Mouse (Mus musculus) forebrain, embryonic 15.5 days (tissue): Measurements from ENCODE around the gene Nrf1. TPM values are rescaled to one million over a fixed set of nuclear protein-coding genes. Genes with fewer than 3 reads are reported as not detected.

ENCODE experiments used
- ATAC-seq: fragments of 200-750 bp; cut with Nextera tagmentation; replicated peaks from 2 replicates; pipeline ENCODE4 v1.8.0; 2017; ENCODE audit warnings: mild to moderate bottlenecking, moderate TSS enrichment, moderate library complexity
- H3K27ac ChIP-seq: fragments of 300-500 bp; sonication (generic); replicated peaks from 2 replicates; pipeline ENCODE4 v1.5.1; 2015; ENCODE audit warnings: mild to moderate bottlenecking, inconsistent platforms
- H3K27me3 ChIP-seq: fragments of 300-500 bp; sonication (generic); 2 replicates; pipeline ENCODE4 v1.6.1; 2015; ENCODE audit warnings: inconsistent platforms
- H3K36me3 ChIP-seq: fragments of 300-500 bp; sonication (generic); 2 replicates; pipeline ENCODE4 v1.6.1; 2015; ENCODE audit warnings: mild to moderate bottlenecking, inconsistent platforms
- H3K4me1 ChIP-seq: fragments of 300-500 bp; sonication (generic); 2 replicates; pipeline ENCODE4 v1.6.1; 2015; ENCODE audit warnings: inconsistent platforms
- H3K4me2 ChIP-seq: fragments of 300-500 bp; sonication (generic); replicated peaks from 2 replicates; pipeline ENCODE4 v1.6.1; 2015; ENCODE audit warnings: mild to moderate bottlenecking, inconsistent platforms
- H3K4me3 ChIP-seq: fragments of 300-500 bp; sonication (generic); 2 replicates; pipeline ENCODE4 v1.5.1; 2015; ENCODE audit warnings: mild to moderate bottlenecking, inconsistent platforms
- H3K9ac ChIP-seq: fragments of 300-500 bp; sonication (generic); replicated peaks from 2 replicates; pipeline ENCODE4 v1.6.1; 2015; ENCODE audit warnings: mild to moderate bottlenecking, inconsistent platforms
- H3K9me3 ChIP-seq: fragments of 300-500 bp; sonication (generic); 2 replicates; pipeline ENCODE4 v1.6.1; 2016; ENCODE audit warnings: inconsistent platforms
- WGBS: fragments of 180-500 bp; shearing (Covaris S2); methylation state at CpG from one replicate; pipeline ENCODE4 v1.1.7; 2015; ENCODE audit warnings: mixed read lengths; 5-methylcytosine and 5-hydroxymethylcytosine counted together
- polyA plus RNA-seq: library from polyadenylated mRNA; unstranded; fragments of >200 nt; fragmentation: Nextera tagmentation; extraction: Ambion mirVana; gene quantifications from 2 replicates; pipeline ENCODE4 v1.2.1, GENCODE M21; 2015

Gene Nrf1
- polyA plus RNA-seq, 1 experiment from 2014 or later, result 59.6 TPM

- peaks cover 73% of the 10 kb centered on the region for H3K27me3 ChIP-seq
- peaks cover 33% of the 10 kb centered on the region for H3K4me1 ChIP-seq
- peak overlapping the region; percentile 16 for H3K4me2 ChIP-seq
- H3K9me3 ChIP-seq, result no peaks in the 10 kb centered on the region
- H3K36me3 ChIP-seq, result no peaks in the 10 kb centered on the region
- no peak overlapping the region for H3K27ac ChIP-seq
- H3K9ac ChIP-seq, result no peak overlapping the region
- H3K4me3 ChIP-seq, result peak overlapping the region; percentile 16
- WGBS, result 2% methylated on average over 44 of the region's 44 CpGs
- ATAC-seq, result no peak
These were observed 125.2 kb downstream of the Nrf1 start for GRCm38 (mm10) chr6:30172820-30173550.

- peak overlapping the region; percentile 16 for H3K4me2 ChIP-seq
- no peak for ATAC-seq
These were observed 126.0 kb downstream of the Nrf1 start for GRCm38 (mm10) chr6:30173551-30174460.

GRCm38 (mm10) chr6:30174461-30175224 lies 126.9 kb downstream of the Nrf1 start:
- peaks cover 85% of the 10 kb centered on the region for H3K27me3 ChIP-seq
- H3K4me3 ChIP-seq, result peak overlapping the region; percentile 16; the same call in 1 of the 2 replicates
- no peak overlapping the region for H3K27ac ChIP-seq
- peak overlapping the region; percentile 16; the same call in 1 of the 2 replicates for H3K4me2 ChIP-seq
- H3K9ac ChIP-seq, result no peak overlapping the region
- no peaks in the 10 kb centered on the region for H3K36me3 ChIP-seq
- H3K4me1 ChIP-seq, result peaks cover 41% of the 10 kb centered on the region
- WGBS, result 1% methylated on average over 32 of the region's 33 CpGs
- H3K9me3 ChIP-seq, result no peaks in the 10 kb centered on the region
- ATAC-seq, result no peak

More at GRCm38 (mm10) chr6:30173551-30174460, 126.0 kb downstream of the Nrf1 start:
- peak overlapping the region; percentile 16 for H3K4me3 ChIP-seq
- peaks cover 38% of the 10 kb centered on the region for H3K4me1 ChIP-seq
- peaks cover 76% of the 10 kb centered on the region for H3K27me3 ChIP-seq
- WGBS, result 1% methylated on average over 74 of the region's 80 CpGs
- H3K9me3 ChIP-seq, result no peaks in the 10 kb centered on the region
- H3K27ac ChIP-seq, result no peak overlapping the region
- no peaks in the 10 kb centered on the region for H3K36me3 ChIP-seq
- no peak overlapping the region for H3K9ac ChIP-seq

GRCm38 (mm10) chr6:30175225-30175917 lies 127.6 kb downstream of the Nrf1 start:
- no peak for ATAC-seq
- H3K9me3 ChIP-seq, result no peaks in the 10 kb centered on the region
- WGBS, result under 1% methylated on average over 45 of the region's 45 CpGs
- H3K9ac ChIP-seq, result no peak overlapping the region
- no peaks in the 10 kb centered on the region for H3K36me3 ChIP-seq
- H3K4me2 ChIP-seq, result peak overlapping the region; percentile 14
- H3K4me3 ChIP-seq, result peak overlapping the region; percentile 14; the same call in 1 of the 2 replicates
- peaks cover 41% of the 10 kb centered on the region for H3K4me1 ChIP-seq
- H3K27ac ChIP-seq, result no peak overlapping the region
- peaks cover 87% of the 10 kb centered on the region for H3K27me3 ChIP-seq

GRCm38 (mm10) chr6:30175918-30176421 lies 128.2 kb downstream of the Nrf1 start:
- H3K4me1 ChIP-seq, result peaks cover 41% of the 10 kb centered on the region
- H3K9ac ChIP-seq, result no peak overlapping the region
- peak overlapping the region; percentile 14; the same call in 1 of the 2 replicates for H3K4me3 ChIP-seq
- H3K36me3 ChIP-seq, result no peaks in the 10 kb centered on the region
- H3K9me3 ChIP-seq, result no peaks in the 10 kb centered on the region
- 2% methylated on average over 28 of the region's 28 CpGs for WGBS
- H3K4me2 ChIP-seq, result peak overlapping the region; percentile 14; the same call in 1 of the 2 replicates
- H3K27ac ChIP-seq, result no peak overlapping the region
- no peak for ATAC-seq
- peaks cover 88% of the 10 kb centered on the region for H3K27me3 ChIP-seq

GRCm38 (mm10) chr6:30176496-30176895 lies 128.7 kb downstream of the Nrf1 start:
- 3% methylated on average over 12 of the region's 12 CpGs for WGBS
- H3K9me3 ChIP-seq, result no peaks in the 10 kb centered on the region
- peaks cover 41% of the 10 kb centered on the region for H3K4me1 ChIP-seq
- H3K9ac ChIP-seq, result no peak overlapping the region
- H3K4me3 ChIP-seq, result no peak overlapping the region
- H3K27ac ChIP-seq, result no peak overlapping the region
- ATAC-seq, result no peak
- H3K36me3 ChIP-seq, result no peaks in the 10 kb centered on the region
- H3K27me3 ChIP-seq, result peaks cover 88% of the 10 kb centered on the region
- H3K4me2 ChIP-seq, result no peak overlapping the region

- H3K4me2 ChIP-seq, result no peak overlapping the region
These were observed 129.5 kb downstream of the Nrf1 start for GRCm38 (mm10) chr6:30177305-30177704.

GRCm38 (mm10) chr6:30178023-30178639 lies 130.3 kb downstream of the Nrf1 start:
- peaks cover 36% of the 10 kb centered on the region for H3K4me1 ChIP-seq
- no peak for ATAC-seq
- H3K4me3 ChIP-seq, result no peak overlapping the region
- H3K4me2 ChIP-seq, result no peak overlapping the region
- peaks cover 77% of the 10 kb centered on the region for H3K27me3 ChIP-seq
- no peak overlapping the region for H3K27ac ChIP-seq
- H3K36me3 ChIP-seq, result no peaks in the 10 kb centered on the region
- no peak overlapping the region for H3K9ac ChIP-seq
- H3K9me3 ChIP-seq, result no peaks in the 10 kb centered on the region
- WGBS, result under 1% methylated on average over 27 of the region's 27 CpGs

More at GRCm38 (mm10) chr6:30177305-30177704, 129.5 kb downstream of the Nrf1 start:
- H3K27me3 ChIP-seq, result peaks cover 84% of the 10 kb centered on the region
- peaks cover 41% of the 10 kb centered on the region for H3K4me1 ChIP-seq
- no peaks in the 10 kb centered on the region for H3K9me3 ChIP-seq
- H3K36me3 ChIP-seq, result no peaks in the 10 kb centered on the region
- no peak overlapping the region for H3K27ac ChIP-seq
- H3K4me3 ChIP-seq, result no peak overlapping the region
- H3K9ac ChIP-seq, result no peak overlapping the region
- ATAC-seq, result no peak
- WGBS, result 2% methylated on average over 14 of the region's 14 CpGs

GRCm38 (mm10) chr6:30179046-30179445 lies 131.3 kb downstream of the Nrf1 start:
- Histone ChIP-seq H3K27me3 (peaks cover 68% of the 10 kb centered on the region), H3K27ac (no peak overlapping the region), H3K9me3 (no peaks in the 10 kb centered on the region), H3K4me3 (no peak overlapping the region), H3K4me2 (no peak overlapping the region), H3K36me3 (no peaks in the 10 kb centered on the region), H3K4me1 (peaks cover 26% of the 10 kb centered on the region), H3K9ac (no peak overlapping the region)
- ATAC-seq, result no peak
- WGBS, result 17% methylated on average over 11 of the region's 11 CpGs

- Histone ChIP-seq H3K4me2 (no peak overlapping the region), H3K9me3 (no peaks in the 10 kb centered on the region), H3K4me1 (peaks cover 16% of the 10 kb centered on the region), H3K27ac (no peak overlapping the region), H3K4me3 (no peak overlapping the region), H3K27me3 (peaks cover 56% of the 10 kb centered on the region), H3K36me3 (no peaks in the 10 kb centered on the region), H3K9ac (no peak overlapping the region)
- no peak for ATAC-seq
- 33% methylated on average over 2 of the region's 2 CpGs for WGBS
These were observed 132.5 kb downstream of the Nrf1 start for GRCm38 (mm10) chr6:30180321-30180720.

GRCm38 (mm10) chr6:30182038-30182437 lies 134.2 kb downstream of the Nrf1 start:
- Histone ChIP-seq H3K4me2 (no peak overlapping the region), H3K9me3 (no peaks in the 10 kb centered on the region), H3K4me3 (no peak overlapping the region), H3K4me1 (peaks cover 9% of the 10 kb centered on the region), H3K9ac (no peak overlapping the region), H3K36me3 (no peaks in the 10 kb centered on the region), H3K27me3 (peaks cover 46% of the 10 kb centered on the region), H3K27ac (no peak overlapping the region)
- WGBS, result 51% methylated on average over 6 of the region's 6 CpGs
- no peak for ATAC-seq
